Mouse (Mus musculus): ENCODE results near the gene Gigyf2.

DNA sequence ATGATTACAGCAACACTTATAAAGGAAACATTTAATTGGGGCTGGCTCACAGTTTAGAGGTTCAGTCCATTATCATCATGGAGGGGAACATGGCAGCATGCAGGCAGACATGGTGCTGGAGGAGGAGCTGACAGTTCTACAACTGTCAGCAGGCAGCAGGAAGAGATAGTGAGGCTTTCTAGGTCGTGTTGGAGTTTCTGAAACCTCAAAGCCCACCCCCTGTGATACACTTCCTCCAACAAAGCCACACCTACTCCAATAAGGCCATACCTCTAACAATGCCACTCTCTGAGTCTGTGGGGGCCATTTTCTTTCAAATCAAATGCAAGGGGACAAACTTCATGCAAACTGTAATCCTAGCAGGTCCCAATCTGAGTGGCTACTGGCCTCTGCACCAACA lies 5.7 kb upstream of the Gigyf2 start:
- TF ChIP-seq MYOD1 (IDR thresholded peaks at IDR 0.05; ENCODE audit: control insufficient read depth, insufficient read length, low read depth) (no peak), MAX (IDR thresholded peaks at IDR 0.05) (no peak), FOSL1 (IDR thresholded peaks at IDR 0.05; ENCODE audit: insufficient read depth, low read length, poor library complexity, severe bottlenecking) (no peak), CEBPB (IDR thresholded peaks at IDR 0.05; ENCODE audit: low read depth) (no peak), CTCF (IDR thresholded peaks at IDR 0.05; ENCODE audit: control insufficient read depth, insufficient read depth, insufficient read length) (no peak), MYOG (IDR thresholded peaks at IDR 0.05; ENCODE audit: control insufficient read depth, extremely low read depth, insufficient read length) (no peak)
